Mouse (Mus musculus) forelimb bud, embryonic 11.5 days (tissue): ENCODE measurements around the gene Gatad1.
"Not testable (repeated sequence)": the region's sequence is repeated elsewhere in the genome, so short reads cannot be mapped to it uniquely, and the experiment has no call there.

ENCODE experiments used
- DNase-seq: peaks from one replicate; pipeline ENCODE4 v3.0.0-alpha.2; 2012; ENCODE audit warnings: low read depth, low spot score

The Gatad1 gene

DNA sequence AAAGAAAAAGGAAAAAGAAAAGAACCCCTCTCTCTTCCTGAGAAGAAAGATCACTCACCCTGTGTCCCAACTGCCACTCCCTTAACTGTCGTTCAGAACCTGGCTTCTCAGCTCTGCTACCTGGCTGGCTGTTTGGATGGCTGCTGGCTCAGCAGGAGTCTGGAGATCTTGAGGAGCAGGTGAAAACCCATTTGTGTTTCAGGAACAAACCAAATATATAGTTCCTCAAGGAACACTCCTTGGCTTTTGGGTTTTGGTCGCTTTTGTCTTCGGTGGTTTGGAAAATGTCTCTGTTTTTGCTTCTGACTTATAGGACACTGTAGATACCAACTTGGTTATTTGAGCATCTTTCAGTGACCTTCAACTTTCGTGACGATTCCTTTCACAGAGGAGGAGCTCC is at the start of gene Gatad1:
Gene Gatad1 (minus strand): TSS at position 101 of the 400 bp plus-strand sequence.
- DNase-seq = no peak

DNA sequence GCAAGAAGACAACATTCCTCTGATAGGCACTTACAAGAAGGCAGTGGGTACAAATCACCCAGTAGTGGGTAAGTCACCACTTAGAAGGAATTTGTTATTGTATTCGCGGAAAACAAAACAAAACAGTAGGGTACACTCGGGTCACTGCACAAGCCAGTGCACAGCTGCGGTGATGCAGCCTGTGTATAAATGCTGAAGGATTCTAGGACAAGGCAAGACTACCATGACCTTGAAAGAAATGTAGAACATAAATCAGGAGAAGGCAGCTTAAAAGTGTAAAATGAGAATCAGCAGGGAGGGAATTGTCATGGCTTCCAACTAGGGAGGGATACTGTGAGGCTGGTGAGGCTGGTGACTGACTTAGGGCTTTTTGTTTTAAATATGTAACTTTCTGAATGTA is 45.2 kb upstream of the Gatad1 start:
- no peak for DNase-seq

DNA sequence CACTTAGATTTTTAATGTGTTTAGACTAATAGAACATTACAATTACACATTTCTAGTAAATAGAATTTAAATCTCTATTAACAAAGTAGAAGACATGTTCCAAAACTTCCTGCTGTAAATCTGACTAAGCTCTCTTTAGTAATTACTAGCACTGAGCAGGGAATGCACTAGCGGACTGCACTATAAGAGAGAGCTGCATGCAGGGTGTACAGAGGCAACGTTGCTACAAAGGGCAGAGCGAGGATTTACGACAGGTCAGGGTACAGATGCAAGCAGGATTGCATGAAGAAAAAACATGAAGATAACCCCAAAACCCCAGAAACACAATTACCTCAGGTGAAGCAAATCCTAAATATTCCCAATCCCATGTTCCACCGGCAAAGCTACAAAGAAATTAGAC is 43.0 kb upstream of the Gatad1 start:
- no peak for DNase-seq

DNA sequence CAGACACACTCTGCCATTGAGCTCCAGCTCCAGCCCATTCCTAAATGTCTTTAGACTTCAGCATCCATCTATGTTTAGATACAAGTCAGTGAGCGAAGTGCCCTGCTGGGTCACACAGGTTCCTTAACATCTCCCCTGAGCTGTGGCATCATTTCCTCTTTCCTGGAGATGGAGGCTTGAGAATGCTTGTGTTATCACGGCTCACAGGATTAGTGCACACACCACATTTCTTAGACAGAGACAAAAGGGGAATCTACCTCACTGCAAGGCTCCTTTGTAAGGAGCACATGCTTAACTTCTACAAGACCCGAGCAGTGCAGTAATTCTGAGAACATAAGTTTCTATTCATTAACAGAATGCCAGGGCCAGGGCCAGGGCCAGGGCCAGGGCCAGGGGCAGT is 39.0 kb upstream of the Gatad1 start:
- no peak for DNase-seq

- DNase-seq = no peak
Observed at GRCm38 (mm10) chr5:3695191-3695590, 38.2 kb upstream of the Gatad1 start.

- no peak for DNase-seq
Observed at GRCm38 (mm10) chr5:3692956-3693355, 36.0 kb upstream of the Gatad1 start.

DNA sequence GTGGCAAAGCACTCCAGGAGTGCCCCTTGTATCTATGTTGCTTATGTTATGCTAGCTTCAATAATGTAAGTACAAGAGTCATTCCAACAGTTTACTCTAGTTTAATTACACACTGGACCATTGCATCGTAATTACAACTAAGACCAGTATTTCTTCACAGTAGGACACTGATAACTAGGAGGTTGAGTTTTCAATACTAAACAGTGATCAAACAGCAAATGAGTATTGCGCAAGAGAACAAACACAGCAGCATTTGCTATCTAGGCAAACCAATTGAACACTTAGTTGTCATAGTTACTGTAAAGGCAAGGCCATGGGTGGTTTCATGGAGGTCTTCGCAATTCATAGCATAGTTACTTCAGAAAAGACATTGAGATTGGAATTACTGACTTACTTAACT is 34.3 kb upstream of the Gatad1 start:
- no peak for DNase-seq

- no peak for DNase-seq
Observed at GRCm38 (mm10) chr5:3688298-3688697, 31.3 kb upstream of the Gatad1 start.

DNA sequence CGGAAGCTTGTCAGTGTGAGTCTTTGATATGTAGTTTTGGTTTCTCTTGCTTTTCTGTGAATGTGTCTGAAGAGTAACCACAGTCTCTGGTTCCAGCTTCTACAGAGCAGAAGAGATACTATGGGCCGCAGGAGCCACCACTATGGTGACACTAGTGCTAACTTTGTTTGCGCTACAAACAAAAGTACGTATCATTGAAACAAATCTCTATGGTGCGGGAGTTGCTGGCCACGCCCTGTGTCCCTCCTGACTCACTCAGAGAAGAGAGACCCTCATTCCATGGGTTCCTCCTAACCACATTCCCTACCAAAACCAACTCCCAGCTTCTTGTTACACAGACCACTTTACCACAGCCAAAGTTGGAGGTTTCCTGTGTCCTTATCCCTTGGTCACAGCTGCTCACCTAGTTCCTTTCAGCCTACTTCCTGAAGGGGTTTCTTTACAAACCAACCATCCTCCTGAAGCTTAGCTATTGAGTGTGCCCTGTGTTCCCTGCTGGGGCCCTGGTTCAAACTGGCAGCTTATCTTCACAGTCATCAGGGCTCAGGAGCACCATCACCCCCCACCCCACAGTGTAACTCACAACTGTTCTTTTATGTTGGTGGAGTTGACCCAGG is 13.1 kb upstream of the Gatad1 start:
- no peak for DNase-seq

DNA sequence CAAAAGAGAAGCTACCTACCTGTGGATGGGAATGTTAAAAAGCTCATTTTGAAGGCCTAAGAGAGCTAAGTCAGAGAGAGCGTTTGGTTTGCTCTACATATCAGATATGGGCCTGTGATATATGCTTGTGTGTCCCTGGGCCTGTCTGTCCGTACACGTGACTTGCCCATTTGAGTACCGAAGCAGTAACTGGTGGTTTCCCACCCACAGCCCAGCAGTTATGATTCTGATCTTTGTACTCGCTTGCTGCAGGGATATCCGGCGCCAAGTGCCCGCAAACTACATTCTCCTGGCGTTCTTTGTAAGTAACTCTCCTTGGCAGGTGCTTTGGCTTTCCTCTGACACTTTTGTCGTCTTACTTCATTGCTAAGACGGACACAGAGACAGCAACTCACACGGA is 9.6 kb upstream of the Gatad1 start:
- DNase-seq = no peak

GRCm38 (mm10) chr5:3665225-3665624 is 8.2 kb upstream of the Gatad1 start:
- no peak for DNase-seq

DNA sequence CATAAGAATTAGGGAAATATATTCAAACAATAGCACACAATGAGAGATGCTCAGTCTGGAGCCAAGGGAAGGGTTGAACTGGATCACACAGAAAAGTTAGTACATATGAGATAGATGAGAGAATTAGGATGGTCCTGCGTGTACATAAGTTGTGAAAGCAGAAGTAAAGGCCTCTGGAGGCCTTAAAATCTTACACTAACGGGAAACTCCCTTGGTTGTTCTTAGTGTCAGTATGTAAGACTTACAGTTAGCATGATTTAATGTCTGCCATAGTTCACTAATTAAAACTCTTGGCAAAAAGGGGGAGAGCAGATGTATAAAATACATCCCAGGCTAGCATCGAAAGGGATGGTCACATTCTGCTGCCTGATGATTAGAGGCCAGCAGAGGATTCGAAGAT is 3.2 kb downstream of the Gatad1 start:
- no peak for DNase-seq

DNA sequence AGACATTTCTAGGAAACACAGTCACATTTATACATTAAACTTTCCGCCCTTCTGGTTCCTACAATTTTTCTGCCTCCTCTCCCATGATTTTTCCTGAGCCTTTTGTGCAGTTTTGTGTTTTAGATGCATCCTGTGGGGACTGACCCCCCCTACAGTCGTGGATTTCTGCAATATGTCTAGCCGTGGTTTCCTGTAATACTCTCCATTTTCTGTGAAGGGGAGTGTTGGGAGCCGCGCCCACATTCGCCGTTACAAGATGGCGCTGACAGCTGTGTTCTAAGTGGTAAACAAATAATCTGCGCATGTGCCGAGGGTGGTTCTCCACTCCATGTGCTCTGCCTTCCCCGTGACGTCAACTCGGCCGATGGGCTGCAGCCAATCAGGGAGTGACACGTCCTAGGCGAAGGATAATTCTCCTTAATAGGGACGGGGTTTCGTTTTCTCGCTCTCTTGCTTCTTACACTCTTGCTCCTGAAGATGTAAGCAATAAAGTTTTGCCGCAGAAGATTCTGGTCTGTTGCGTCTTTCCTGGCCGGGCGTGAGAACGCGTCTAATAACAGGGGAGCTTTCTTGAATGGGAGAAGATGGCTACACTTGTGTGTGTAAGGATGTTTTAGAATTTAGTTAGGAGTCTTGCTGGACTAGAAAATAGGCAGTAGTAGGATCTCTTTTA is 3.9 kb downstream of the Gatad1 start:
- not testable (repeated sequence) for DNase-seq

DNA sequence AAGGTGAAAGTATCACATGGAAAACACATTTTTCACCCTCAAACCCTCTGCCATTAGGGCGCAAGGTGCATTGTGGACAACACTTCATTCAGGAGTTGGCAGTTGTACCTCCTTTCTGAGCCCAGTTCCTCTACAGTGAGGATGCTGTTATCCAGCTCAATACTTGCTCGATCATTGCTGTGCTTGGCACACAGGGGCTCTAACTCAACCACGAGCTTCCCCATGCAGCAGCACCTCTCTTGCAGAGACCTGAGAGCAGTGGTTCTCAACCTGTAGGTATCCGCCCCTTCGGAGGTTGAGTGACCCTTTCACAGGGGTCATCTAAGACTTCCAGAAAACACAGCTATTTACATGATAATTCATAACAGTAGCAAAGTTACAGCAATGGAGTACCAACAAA is 5.4 kb downstream of the Gatad1 start:
- no peak for DNase-seq

GRCm38 (mm10) chr5:3650881-3651280 is 6.1 kb downstream of the Gatad1 start, which contains the start of gene Tmbim7:
Gene Tmbim7, plus strand, starts transcription at chr5:3651181.
- DNase-seq = no peak

DNA sequence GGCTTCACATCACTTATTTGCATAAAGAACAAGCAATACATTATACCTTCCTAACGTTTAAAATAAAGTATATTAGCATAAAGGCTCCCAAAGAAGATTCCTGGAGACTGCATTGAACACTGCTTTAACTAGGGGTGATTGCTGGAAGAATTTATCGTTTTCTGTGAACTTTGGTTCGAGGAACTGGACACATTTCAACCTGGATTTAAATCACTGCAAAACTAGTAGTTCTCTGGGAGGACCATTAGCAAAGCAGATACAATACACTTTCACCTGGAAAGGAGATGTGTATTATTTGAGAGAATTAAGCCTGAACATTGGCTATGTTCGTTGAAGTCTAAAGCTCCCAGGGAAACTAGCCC is 8.2 kb downstream of the Gatad1 start:
- DNase-seq = no peak

DNA sequence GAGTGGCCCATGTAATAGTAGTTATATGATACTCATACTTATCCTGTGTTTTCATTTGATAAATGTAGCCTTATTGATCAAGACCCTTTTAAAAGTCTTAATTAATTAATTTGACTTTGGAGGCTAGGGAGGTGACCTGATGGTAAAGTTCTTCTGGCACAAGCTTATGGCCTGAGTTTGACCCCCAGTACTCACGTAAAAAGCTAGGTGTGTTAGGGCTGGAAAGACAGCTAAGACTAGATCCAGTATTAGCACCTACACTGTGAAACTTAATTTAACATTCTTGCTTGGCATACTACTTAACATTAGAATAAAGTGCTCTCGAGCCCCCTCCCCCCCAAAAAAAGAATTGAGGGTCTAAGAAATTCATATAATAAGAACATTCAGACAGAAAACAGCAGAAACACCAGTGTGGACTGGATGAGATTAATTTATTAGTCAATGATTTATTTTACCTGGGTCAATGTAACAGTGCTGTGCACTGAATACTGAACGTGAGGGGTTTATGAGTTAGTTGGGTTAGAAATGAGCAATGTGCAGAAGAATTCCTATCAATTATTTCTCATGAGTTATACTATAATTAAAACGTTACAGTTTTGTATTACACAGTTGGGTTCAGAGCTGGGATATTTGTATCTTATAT is 8.7 kb downstream of the Gatad1 start:
- no peak for DNase-seq

DNA sequence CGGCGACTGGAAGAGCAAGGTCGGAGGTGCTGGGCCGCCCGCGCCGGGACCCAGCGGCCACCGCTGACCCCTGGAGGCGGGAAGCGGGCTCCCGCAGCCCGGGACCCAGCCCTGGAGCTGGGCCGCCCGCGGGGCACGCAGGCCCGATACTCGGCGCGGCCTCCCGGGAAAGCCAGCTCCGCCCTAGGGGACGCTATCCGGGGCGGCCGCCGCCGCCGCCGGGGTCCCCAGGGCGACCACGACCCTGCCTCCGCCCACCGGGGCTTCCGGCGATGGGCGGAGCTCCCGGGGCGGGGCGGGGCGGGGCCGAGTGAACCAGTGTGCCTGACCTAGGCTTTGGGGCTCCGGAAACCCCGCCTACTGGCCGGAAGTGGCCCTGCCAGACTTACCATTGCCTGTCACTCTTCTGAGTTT is 9.3 kb downstream of the Gatad1 start:
- peak; percentile 86 for DNase-seq

DNA sequence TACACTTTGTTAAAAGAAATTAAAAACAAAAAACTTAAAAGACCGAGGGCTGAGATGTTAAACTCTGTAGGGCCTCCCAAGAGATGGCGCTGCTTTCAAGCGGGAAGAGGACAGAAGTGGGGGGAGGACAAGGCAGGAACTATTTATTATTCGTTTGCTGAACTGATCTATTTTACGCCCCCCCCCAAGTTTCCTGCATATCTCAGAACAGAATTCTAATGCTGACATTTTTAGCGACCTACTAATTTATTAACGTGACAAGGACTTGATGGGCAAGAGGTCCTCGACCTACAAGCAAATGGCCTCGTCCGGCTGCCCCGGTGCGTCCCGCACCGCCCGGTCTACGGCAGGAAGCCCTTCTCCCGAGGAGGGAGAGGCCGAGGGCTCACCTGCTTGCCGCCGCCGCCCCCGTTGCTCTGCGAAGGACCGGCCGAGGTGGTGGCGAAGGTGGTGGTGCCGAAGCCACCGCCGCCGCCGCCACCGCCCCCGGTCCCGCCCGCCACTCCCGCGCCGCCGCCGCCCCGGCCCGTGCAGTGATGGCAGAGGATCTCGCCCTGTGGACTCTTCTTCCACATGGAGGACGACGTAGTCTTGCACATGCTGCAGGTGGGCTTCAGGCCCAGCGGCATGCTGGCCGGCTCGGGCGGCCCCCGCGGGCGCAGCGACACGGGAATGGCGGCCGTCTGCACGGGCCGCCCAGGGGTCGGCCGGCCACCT is 9.8 kb downstream of the Gatad1 start:
- DNase-seq = peak; percentile 47

DNA sequence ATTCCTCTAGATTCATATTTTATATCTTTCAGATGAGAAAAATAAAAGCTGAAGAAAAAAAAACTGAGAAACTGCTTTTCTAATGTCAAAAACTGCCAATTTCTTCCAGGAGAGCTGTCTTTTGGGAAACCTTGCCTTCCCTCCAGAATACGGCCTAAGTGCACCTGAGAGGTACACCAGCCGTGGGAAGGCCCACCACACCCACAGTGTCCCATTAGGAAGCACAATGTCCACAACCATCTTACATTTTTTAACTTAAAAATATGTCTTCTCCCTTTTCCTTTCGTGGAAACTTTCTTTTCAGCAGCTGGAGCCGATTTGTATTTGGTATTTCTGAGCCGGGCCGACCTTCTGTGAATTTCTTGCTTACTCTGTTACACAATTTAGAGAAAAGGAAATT is 10.4 kb downstream of the Gatad1 start:
- DNase-seq = peak; percentile 20

DNA sequence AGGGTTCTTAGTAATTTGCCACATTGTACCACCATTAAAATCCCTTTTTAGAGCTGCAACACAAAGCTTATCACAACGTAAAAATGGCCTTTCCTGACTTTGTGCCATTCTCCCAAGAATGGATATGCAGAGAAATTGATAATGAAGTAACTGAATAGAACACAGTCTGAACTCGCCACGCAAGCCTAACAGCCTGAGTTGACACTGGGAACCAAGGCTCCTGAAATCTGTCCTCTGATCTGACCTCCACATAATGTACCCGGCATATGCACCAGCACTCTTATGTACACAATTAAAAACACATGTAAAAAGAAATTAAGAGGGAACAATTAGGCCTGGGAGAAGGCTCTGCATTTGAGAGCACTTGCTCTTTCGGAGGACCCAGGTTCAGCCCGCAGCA is 11.7 kb downstream of the Gatad1 start:
- DNase-seq = no peak

DNA sequence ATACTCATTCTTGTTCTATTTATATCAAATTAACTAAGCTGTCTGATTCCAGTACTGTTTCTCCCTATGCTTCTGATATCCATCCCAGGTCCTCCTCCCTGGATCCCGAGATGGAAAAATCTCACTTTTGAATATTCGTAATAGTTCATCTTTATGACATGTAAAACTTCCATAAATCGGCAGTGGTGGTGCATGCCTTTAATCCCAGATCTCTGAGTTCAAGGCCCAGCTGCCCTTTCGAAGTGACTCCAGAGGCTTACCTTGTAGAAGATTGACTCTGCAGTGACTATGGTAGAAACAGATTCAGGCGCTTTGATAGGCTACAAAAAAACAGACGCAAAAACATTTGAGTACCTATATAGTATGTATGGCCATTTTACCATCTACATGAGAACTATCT is 12.4 kb downstream of the Gatad1 start:
- DNase-seq = no peak

- DNase-seq = no peak
Observed at GRCm38 (mm10) chr5:3635286-3635685, 21.7 kb downstream of the Gatad1 start.
